Mouse (Mus musculus): ENCODE measurements around the gene 4930407I10Rik.

- TF ChIP-seq GATA1 (IDR thresholded peaks at IDR 0.05; ENCODE audit: low read length) (no peak), TAL1 (IDR thresholded peaks at IDR 0.05; ENCODE audit: low read length) (no peak)
Measured at GRCm38 (mm10) chr15:82106953-82107555, 48.1 kb downstream of the 4930407I10Rik start.

Measured in erythroblast, embryonic 14.5 days (primary cell).